Mouse (Mus musculus) lung, postnatal 14 days (tissue): ENCODE results near the gene Prkch.
"Not testable (repeated sequence)": the region's sequence is repeated elsewhere in the genome, so short reads cannot be mapped to it uniquely, and the experiment has no call there.

Experiments
- DNase-seq: peaks from one replicate; pipeline ENCODE4 v3.0.0; 2021

The Prkch gene

GRCm38 (mm10) chr12:73584610-73585240, at the start of gene Prkch:
TSS of gene Prkch (plus strand) at chr12:73584796.
- peak; percentile 88 for DNase-seq

- DNase-seq: peak; percentile 51
Observed at GRCm38 (mm10) chr12:73537499-73538138, 47.0 kb upstream of the Prkch start.

- not testable (repeated sequence) for DNase-seq
Observed at GRCm38 (mm10) chr12:73538139-73538508, 46.5 kb upstream of the Prkch start.

GRCm38 (mm10) chr12:73539151-73539550, 45.4 kb upstream of the Prkch start:
- DNase-seq: no peak

- no peak for DNase-seq
Observed at GRCm38 (mm10) chr12:73540402-73540801, 44.2 kb upstream of the Prkch start.

- DNase-seq: no peak
Observed at GRCm38 (mm10) chr12:73543191-73543590, 41.4 kb upstream of the Prkch start.

GRCm38 (mm10) chr12:73544736-73545671, 39.6 kb upstream of the Prkch start:
- DNase-seq: no peak

GRCm38 (mm10) chr12:73545672-73546085, 38.9 kb upstream of the Prkch start:
- peak; percentile 58 for DNase-seq

- peak; percentile 72 for DNase-seq
Observed at GRCm38 (mm10) chr12:73546086-73546711, 38.4 kb upstream of the Prkch start, which contains the start of gene Tmem30b. TSS of gene Tmem30b (minus strand) at chr12:73546392.

GRCm38 (mm10) chr12:73547646-73548045, 37.0 kb upstream of the Prkch start:
- no peak for DNase-seq

GRCm38 (mm10) chr12:73548259-73548658, 36.3 kb upstream of the Prkch start:
- DNase-seq: no peak

- DNase-seq: peak; percentile 84
Observed at GRCm38 (mm10) chr12:73554155-73554554, 30.4 kb upstream of the Prkch start.

- no peak for DNase-seq
Observed at GRCm38 (mm10) chr12:73558525-73559195, 25.9 kb upstream of the Prkch start.

- no peak for DNase-seq
Observed at GRCm38 (mm10) chr12:73560091-73560490, 24.5 kb upstream of the Prkch start.

GRCm38 (mm10) chr12:73563122-73563521, 21.5 kb upstream of the Prkch start:
- not testable (repeated sequence) for DNase-seq

- DNase-seq: no peak
Observed at GRCm38 (mm10) chr12:73564176-73564575, 20.4 kb upstream of the Prkch start.

GRCm38 (mm10) chr12:73564795-73565619, 19.6 kb upstream of the Prkch start:
- no peak for DNase-seq

GRCm38 (mm10) chr12:73565620-73565969, 19.0 kb upstream of the Prkch start:
- DNase-seq: no peak

GRCm38 (mm10) chr12:73574632-73575031, 10.0 kb upstream of the Prkch start:
- DNase-seq: no peak

GRCm38 (mm10) chr12:73578141-73578540, 6.5 kb upstream of the Prkch start:
- DNase-seq: no peak

GRCm38 (mm10) chr12:73580811-73581210, 3.8 kb upstream of the Prkch start:
- DNase-seq: no peak

GRCm38 (mm10) chr12:73583318-73583717, 1.3 kb upstream of the Prkch start:
- no peak for DNase-seq
